Mouse (Mus musculus) brain, adult 2 months (tissue): Measurements from ENCODE around the gene Fras1.
A peak's percentile ranks its signal among the peaks of the same experiment; 100 is the strongest.

Experiments used
- DNase-seq: peaks from one replicate; pipeline ENCODE4 v3.0.0; 2011; ENCODE audit warnings: low read depth, low spot score

The Fras1 gene

DNA sequence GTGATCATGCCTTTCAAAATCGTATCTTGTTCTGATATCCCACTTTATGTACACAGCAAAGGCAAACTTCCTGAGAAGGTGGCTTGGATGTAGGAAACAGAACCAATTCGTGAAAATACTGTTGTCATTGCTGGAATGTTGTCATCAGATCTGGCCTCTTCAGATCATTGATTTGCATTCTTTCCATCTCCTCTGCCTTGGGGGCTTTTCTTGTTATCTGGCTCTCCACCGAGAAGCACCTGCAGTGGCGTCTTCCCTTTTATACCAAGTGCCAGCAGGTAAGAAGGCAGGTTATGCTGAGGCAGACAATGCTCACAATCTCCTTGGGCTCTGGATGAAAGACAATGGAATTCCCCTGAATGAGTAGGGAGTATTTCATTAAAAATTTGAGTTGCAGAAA, 108.3 kb downstream of the Fras1 start:
- no peak for DNase-seq

DNA sequence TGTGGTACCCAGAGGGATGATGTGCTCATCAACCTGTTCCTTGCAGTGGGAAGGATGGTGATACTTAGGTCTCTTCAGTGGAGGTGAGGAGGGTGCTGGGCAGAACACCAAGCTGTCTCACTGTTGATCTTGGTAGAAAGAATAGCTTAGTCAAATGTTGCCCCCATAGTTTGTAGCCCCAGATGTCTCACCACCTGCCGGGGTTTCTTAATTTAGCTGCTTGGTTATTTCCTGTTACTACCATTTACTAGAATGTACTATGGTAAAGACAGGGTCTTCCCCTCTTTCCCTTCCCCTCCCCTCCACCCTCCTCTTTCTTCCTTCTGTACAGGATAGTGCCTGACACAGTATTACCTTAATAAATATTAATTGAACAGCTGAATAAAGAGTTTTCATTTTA, 118.7 kb downstream of the Fras1 start:
- peak; percentile 17 for DNase-seq

DNA sequence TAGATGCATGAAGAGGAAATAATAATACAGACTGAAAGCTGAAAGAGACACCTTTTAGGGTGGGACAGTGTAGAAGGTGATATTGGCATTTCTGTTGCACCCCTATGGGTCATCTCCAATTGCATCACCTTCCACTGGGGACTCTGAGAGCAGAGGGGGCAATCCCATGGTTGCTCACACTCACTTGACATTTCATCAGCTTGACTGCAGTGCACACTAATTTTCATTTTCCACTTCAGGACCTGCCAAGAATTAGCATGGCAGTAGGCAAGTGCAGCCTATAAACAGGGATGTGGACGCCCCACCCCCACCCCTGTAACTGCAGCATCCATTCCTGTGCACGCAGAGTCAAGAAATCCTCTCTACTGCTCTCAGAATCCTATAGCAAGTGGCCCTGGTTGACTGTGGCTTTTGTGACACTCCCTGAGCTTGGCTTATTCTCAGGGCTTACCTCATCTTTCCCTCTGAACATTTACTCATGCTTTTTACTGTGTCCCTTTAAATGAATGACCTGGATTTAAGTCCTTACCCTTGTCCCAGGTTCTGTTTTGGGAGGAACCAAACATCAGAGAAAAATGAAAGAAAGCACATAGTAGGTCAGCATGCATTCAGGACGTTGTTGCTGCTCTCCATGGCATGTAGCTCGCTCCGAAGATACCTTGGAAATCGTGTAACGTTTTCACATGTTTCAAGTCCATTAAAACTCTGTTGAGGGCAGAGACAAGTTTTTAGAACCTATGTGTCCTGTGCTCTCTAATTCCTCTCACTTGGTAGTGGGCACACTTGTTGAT, 120.9 kb downstream of the Fras1 start:
- DNase-seq: no peak

DNA sequence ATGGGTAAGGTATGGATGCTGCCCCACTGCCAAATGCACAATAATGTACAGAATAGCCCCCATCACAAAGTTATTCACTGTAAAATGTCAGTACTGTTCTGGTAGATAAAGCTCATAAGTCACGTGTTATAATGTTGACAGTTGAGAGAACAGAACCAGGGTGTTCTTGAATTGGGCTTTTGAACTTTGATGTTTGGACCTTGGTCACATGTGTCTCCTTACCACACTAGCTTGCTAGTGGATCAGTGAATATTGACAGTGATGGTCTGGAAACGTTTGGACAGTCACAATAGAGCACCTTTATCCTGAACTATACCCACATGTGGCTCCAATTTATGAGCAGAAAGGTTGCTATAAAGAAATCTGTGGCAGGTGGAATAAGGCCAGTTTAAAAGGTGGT, 124.3 kb downstream of the Fras1 start:
- no peak for DNase-seq

DNA sequence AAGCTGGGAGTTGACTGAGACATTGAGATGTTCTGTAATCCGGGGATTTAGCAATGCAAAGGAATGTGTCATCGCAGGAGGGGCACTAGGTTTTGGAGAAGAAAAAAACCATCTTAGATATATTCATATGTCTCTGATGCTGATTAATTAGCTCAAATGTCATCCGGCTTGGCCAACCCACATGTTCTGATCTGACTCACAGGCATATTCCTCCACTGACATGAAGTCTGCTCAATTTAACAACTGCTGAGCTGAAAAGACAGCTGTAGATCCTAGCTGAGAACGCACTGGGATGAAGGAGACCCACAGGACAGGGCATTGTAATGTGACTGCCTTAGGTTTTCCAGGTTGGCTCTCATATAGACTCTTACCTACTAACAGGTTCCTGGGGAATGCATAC, 128.0 kb downstream of the Fras1 start:
- DNase-seq: peak; percentile 65

DNA sequence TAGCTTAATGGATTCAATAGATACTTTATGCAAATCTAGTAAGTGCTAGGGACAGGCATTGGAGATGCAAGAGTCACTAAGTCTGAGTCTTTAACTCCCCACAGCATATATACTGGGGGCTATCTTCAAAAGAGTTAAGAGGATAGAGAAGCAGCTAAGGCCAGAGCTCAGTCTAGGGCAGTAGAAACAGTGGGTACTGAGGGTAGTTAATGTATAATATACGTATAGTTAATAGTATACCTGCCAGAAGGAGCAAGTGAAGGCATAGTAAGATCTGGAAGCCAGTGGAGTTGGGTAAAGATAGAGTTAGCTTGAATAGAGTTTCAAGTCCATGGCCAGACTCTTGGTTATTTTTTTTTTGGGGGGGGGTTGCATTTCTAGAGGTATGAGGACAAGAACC, 128.6 kb downstream of the Fras1 start:
- DNase-seq: no peak

DNA sequence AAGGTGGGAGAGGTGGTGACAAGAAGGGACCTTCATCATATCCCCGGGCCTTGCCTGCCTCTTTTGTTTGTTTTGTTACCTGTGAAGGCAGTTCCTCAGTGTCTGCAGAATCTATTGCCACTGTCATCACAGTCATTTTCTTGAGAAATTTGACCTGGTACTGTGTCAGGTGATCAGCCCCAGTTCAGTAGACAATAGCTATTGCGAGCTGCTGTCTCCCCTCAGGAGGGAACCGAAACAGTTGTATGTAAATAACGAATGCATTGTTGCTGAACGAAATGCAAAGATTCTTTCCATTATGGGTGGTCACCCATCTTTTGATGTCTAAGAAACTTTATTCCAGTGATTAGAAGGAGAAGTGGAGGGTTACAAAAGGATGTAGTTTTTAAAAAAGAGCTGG, 137.2 kb downstream of the Fras1 start:
- DNase-seq: no peak

DNA sequence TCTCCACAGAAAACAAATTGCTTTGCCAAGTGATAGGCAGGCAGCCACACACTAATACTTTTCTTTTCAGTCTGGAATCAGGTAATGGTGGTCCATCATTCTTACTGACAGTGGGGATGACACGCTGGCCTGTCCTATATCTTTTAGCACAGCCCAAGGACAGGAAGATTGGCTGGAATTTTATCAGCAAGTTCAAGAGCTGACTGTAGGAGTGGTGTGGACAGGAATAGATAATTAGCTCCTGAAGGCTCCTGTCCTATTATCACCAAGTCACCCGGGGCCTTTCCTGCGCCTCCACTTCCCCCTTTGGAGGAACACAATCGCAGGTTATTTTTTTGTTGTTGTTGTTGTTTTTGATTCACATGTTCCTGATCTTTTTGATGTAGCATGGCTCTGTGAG, 139.6 kb downstream of the Fras1 start:
- DNase-seq: no peak

DNA sequence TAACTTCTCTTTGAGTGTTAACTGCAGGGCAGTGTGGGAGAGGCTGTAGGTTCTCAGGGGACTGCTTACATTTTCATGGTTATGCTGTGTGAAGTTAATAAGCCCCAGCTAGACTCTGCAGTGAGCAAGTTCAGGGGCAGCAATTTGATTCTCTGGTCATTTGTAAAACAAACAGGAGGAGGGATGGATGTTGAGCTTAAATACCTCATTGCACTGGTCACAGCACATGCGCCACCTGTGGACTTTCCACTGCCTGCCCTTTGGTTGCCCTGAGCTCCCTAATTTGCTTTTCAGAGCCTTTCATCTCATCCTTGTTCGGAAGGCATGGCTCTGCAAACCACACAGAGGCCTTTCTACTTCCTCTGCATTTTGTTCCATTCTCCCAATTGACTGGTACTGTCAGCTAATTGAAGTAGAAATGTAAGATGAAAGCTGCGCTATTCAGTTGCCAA, 142.1 kb downstream of the Fras1 start:
- no peak for DNase-seq

DNA sequence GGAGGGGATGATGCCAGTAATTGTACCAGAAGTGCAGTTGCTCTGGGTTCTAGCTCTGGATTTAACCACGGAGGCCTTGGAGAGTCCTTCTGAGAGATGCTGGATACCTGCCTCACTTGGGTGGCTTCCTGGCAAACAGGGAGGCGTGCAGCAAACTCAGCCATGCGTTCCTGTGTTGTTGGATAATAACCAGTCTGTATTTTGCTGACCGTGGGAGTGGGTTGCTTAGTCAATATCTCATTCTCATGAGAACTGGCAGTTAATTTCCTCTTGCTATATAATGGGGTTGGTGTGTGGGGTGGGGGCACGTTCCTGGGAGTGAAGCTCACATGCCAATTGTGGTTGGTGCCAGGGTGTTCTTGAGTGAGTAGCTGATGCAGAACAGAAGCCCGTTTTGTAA, 142.6 kb downstream of the Fras1 start:
- DNase-seq: no peak

DNA sequence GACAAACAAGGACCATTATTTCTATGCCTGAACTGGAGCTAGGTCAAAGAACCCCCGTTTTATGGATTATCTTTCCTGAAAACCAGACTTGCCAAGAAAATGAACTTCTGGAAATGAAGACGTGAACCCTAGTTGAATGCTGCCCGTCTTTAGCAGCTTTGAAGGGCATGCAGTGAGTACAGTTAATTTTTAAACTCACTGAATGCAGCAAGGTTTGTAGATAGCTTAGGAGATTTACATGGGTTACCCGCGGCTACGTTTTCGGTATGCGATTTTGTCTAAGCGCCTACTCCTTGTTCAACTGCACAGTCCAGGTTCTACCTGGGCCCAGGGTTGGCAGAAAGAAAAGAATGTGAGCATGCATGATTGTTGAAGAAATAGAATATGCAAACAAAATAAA, 147.8 kb downstream of the Fras1 start:
- no peak for DNase-seq

DNA sequence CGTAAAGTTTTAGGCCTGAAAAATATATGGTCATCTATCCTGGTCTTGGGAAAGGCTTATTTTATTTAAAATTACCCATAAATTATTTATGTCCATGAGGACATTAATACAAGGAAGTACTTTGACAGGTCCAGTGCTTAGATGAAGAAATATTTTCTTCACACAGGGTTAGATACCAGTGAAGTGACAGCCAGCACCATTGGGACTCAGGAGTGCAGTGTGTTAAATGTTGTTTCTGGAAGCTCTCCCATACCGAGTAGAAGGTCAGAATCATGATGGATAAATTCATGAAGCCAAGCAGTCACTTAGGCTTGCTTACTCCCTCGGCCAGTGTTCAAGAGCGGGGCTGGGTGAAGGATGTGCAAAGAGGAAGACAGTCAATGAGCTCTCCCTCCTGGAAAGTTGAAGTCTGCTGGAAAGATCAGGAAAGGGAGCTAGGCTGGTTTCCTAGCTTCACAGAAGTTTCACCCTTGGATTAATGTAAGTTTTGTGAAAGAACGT, 149.2 kb downstream of the Fras1 start:
- DNase-seq: no peak

DNA sequence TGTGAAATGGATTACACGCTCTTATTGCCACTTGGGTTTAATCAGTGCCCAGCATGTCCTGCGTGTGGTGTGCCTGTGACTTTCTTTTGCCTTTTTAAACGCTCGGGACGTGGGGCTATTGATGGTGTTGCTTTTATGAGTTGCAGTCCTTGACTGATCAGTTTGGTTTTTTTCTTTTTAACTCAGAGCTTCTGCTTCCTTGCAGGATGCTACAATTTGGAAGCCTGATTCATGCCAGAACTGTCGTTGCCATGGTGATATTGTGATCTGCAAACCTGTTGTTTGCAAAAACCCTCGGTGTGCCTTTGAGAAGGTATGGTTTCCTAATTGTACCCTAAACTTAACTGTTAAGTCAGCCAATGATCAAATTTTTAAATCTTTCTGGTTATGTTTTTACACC, 154.5 kb downstream of the Fras1 start:
- DNase-seq: peak; percentile 78

DNA sequence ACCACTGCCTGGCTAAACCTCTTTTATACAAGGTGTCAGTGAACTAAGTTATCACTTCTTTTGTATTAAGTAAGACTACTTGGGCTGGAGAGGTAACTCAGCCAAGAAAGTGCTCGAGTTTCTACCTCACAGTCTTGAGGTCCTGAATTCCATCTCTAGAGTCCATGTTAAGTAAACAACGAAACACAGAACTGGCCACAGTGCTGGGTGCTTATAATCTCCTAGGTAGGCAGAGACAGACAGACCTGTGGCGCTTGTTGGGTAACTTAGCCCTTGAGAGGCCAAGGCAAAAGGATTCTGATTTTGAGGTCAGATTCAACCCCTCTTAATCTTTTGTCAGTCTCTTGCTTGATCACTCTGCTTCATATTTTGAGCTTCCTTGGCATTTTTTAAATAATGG, 156.8 kb downstream of the Fras1 start:
- no peak for DNase-seq

DNA sequence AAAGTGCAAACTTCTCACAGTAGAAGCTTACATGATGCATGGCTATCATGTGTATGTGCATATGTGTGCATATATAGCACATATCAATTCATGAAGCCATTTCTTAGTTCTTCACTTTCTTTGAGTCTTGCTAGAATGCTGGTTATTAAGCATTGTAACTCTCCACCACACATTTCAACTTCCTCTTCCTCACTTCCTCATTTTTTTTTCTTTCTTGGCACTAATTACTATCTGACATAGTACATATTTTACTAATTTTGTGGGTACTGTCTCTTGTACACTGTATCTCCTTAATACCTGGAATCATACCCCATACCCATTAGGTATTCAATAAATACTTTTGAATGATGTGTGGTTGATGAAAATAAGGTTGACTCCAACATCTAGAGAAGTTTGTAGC, 158.2 kb downstream of the Fras1 start:
- no peak for DNase-seq

DNA sequence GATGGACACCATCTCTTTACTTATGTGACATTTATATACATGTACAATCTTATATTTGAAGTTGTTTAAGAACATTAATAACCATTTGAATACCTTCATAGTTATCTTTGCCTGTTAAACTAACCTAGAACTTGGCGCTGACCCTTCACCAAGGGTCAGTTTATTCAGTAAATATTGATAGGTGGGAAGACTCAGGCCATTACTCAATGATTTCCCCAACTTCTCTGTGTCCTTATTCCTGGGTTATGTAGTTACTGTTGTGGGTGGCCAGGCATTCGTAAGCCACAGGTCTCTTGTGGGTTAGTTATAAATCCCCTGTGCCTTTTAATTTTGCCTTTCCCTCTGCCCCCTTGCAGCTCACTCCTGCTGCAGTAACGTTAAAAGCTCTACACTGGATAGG, 162.8 kb downstream of the Fras1 start:
- no peak for DNase-seq

DNA sequence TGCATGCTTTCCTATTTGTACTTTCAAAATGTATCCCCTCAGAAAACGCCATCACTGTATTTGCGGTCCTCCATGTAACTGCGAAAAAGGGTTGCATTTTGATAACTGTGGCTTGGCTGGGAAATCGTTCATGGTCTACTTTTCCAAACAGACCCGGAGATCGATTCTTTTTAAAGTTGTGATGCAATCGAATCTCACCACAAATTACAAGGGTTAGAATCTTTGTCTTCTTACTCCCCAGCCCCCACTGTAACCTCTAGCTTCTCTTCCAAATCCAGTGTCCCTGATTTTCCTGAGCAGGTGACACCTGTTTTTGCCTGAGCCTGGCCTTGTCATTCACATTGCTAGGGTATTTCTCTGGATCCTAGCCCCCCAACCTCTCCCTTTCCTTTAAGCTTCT, 163.2 kb downstream of the Fras1 start:
- no peak for DNase-seq

DNA sequence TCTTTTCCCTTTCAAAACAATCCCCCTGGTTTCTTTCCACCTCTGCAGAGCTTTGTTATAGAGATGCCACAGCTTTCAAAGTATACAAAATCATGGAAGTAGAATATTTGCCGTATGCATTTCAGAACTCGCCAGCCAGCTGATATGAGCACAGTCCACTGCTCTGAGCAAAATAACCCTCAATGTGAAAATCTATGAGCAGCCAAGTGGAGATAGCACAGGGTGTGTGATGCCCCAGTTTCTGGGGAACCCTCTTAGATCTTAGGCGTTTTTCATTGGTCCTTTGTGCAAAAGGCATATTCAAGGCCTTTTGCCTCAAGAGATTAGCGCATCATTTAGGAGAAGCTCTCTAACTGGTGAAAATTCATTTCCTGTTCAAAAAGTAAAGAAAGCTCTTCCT, 170.4 kb downstream of the Fras1 start:
- peak; percentile 16 for DNase-seq

DNA sequence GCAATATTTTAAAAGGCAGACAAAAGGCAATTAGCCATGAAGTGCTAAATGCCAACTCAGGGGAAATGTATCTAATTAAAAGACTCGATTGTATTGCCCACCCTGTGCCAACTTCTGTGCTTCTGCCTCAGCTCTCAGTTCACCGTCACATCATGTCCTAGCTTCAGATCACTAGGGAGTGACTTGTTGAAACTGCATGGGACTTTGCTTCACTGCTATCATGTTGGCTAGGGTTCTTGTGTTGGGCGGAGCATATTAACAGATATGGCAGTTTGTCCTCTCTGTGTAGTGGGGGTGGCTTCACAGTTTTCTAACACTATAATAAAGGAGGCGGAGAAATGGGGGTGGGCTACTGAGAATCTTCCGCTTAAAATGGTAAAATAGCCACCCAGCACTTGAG, 172.2 kb downstream of the Fras1 start:
- DNase-seq: no peak

DNA sequence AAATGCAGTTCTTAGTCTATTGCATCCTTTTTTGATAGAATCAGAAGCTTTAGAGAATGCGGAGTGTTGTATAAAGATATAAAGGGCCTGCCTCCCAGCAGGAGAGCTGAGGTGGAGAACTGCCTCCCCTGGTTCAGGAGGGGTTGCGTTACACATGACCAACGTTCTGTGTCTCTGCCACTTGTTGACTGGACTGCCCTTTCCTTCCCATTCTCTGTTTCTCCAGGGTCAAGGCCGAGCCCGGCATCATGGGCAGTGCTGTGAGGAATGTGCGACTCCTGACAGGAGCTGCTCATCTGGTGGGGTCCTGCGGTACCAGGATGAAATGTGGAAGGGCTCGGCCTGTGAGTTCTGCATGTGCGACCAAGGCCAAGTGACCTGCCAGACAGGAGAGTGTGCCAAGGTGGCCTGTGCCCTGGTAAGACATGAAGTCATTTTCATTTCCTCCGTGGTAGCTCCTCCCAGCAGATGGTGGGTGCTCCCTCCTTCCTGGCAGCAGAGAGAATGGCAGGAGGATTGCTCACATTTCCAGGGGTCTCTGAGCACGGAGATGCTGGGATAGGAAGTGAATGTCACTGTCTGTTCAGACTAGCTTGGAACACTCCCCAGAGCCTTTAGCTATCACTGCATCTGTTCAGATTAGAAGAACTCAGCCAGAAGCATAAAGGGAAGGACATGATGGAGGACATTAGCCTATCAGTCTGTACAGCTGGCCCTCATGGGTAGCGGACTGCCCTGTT, 181.4 kb downstream of the Fras1 start:
- no peak for DNase-seq

DNA sequence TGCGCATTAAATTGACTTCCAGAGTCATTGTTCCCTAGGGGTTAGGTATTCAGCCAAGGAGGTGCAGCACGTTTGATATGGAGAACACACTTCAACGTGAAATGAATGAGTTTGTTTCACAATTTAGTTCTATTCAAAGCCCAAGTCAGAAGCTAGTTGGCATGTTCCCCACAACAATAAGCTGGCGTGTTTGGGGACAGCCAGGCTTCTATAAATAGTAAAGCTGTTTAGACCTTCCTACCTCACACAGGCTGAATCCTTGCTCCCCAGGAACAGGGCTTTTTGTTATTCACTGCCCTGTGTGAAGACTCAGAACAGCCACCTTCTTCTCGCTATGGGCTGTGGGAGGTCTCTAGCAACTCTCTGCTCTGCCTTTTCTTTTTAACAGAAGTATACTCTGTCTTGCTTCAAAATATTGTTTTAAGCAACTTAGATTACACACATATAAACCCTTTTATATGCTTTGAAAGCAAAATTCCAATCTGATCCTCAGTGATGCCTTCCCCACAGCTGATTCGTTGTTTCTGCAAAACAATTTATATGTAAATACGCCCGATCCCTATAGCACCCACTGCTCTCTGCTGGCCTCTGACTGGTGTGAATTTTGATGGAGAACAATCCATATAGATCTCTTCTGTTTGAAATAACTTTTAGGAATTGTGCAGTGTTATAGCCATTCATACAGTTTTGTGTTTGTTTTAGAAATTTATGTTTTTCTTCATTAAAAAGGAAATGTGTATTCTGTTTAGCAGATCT, 184.5 kb downstream of the Fras1 start:
- DNase-seq: peak; percentile 36

DNA sequence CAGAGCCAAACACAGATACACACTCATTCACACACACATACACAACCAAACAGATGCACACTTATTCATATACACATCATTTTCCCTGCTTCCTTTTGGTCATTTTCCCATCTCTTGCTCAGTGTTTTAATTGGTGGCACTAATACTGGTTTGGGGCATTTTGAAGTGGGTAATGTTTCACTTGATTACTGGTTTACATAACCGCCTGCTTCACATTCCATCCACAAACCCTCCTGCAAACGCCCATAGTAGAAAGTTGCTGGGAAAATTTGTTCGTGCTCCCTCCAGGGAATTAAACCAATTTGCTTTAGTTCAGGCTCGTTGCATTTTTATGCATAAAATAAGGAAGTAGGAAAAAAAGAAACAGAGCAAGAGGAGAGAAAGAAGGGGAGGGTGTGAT, 200.8 kb downstream of the Fras1 start:
- no peak for DNase-seq
